Mouse (Mus musculus) megakaryocyte progenitor cell, adult 5-6 weeks (primary cell): ENCODE results near the gene Il6ra. TPM values are rescaled to one million over a fixed set of nuclear protein-coding genes. Genes with fewer than 3 reads are reported as not detected.

Experiments used
- ATAC-seq: replicated peaks from 2 replicates; pipeline ENCODE4 v1.8.0; 2016; ENCODE audit warnings: mild to moderate bottlenecking, moderate TSS enrichment, inconsistent platforms; ENCODE audit not compliant: poor library complexity
- total RNA-seq, 2 experiments: library from RNA; stranded (forward) in 1 of 2; stranded (reverse) in 1 of 2; fragments of 157-497, 149-512 nt in 1 of 2; fragments of 200-1000 nt in 1 of 2; gene quantifications; 2 replicates each; pipeline versions ENCODE4 v1.2.3 to v1.2.4; 2015 to 2017

Gene Il6ra
- total RNA-seq, 2 experiments from 2014 or later: 15.5 to 39.5 TPM

DNA sequence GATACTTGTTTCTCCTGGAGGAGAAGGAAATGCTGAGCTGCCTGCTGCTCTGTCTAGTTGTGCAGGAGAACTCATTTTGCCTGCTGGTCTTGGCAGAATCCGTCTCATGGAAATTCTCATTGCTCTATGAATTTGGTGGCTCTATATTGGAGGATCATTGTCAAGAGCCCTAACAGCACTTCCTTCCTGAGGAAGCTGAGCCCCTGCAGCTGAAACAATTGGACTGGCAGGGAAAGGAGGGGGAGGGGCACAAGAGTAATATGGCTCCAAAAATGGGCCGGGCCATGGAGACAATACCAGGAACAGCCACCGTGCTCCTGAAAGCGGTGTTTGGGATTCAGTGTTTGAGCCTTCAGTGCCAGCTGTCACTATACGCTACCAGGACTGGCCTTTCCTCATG lies 59.2 kb downstream of the Il6ra start:
- no peak for ATAC-seq

DNA sequence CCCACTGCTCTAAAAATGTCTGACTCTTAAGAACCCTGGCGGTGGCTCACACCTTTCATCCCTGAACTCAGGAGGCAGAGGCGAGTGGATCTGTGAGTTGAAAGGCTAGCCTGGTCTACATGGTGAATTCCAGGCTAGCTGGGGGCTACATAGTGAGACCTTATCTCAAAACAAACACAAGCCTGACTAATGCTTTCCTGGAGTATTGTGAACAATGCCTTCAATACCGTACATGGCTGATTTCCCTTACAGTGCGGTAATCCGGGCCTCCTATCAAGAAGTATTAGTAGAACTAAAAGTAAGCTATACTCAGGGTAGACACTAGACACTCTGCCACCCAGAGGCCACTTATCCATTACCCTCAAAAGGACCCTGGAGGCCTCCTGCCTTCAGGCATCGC lies 64.9 kb downstream of the Il6ra start:
- ATAC-seq: no peak

DNA sequence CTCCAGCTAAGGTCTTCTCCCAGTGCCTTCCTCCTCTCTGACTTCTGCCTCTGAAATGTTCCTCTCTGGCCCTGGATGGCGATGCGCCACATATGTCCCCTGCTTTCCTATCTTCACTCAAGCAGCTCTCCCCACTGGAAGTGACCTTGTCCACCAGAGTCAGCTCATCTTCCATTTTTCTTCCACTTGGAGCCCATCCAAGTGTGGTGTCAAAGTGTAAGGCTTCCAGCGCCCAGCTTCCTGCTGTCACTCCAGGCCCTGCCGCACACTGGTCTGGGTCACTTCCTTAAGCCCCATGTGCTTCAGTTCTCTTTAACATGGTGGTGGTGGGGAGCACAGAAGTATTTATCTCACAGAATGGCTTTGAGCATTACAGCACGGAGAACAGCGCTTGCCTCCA lies 65.4 kb downstream of the Il6ra start:
- ATAC-seq: peak; percentile 52; the same call in 1 of the 2 replicates

DNA sequence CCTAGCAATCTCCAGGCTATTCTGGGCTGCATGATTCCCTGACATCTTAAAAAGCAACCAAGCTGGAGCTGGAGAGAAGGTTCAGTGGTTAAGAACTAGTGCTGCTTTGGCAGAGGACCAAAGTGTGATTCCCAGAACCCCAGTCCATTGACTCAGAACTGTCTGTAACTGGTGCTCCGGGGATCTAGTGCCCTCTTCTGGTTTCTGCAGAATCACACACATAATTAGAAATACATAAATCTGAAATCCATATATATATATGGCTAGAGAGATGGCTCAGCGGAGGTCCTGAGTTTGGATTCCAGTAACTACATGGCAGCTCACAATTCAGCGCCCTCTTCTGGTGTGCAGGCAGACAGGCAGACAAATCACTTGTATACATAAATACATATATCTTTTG lies 65.9 kb downstream of the Il6ra start:
- no peak for ATAC-seq

DNA sequence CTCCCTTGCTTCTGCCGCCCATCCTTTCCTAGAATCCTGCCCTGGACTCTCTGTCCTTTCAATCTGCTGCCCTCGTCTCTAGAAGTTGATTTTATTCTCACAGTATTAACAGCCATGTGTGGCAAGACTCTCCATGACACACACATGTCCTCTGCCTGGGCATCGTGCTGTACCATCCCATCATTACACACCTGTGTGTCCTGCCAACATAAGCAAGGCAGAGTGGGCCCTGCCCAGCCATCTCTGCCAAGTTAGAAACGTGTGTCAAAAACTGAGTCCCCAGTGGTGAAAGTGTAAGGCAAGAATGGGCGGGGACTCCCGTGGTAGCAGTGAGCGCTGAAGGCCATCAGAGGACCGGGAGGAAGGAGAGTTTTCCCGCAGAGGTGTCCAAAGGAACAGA lies 67.2 kb downstream of the Il6ra start:
- no peak for ATAC-seq

DNA sequence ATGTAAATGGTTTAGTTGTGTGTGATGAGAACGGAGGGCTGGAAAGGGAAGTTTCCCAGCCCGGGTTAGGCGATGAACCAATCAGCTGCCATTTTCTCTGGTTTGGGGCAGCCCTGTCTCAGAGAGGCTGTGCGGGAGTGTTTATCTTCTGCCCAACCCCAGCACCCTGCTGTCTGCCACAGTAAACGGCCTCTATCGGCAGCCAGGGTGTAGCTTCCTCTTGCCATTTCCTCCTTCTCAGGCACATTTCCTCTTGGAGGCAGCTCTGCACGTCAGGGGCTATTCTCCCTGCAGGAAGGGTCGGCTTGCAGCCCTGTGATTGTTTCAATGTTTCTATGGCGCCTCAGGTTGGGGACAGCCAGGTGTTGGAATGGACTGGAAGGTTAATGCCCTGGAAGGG lies 69.8 kb downstream of the Il6ra start:
- peak; percentile 97 for ATAC-seq

DNA sequence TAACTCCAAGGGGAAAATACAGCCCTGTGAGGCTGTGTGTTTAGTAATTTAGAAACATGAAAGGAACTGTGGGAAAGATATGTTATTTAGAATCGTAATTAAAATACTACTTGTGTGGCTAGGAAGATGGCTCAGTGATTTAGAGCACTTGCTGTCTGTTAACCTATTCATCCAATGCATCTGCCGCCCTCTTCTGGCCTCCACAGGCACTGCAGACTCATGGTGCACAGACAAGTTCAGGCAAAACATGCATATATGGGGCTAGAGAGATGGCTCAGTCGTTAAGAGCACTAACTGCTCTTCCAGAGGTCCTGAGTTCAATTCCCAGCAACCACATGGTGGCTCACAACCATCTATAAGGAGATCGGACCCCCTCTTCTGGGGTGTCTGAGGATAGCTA lies 70.7 kb downstream of the Il6ra start:
- peak; percentile 67 for ATAC-seq

DNA sequence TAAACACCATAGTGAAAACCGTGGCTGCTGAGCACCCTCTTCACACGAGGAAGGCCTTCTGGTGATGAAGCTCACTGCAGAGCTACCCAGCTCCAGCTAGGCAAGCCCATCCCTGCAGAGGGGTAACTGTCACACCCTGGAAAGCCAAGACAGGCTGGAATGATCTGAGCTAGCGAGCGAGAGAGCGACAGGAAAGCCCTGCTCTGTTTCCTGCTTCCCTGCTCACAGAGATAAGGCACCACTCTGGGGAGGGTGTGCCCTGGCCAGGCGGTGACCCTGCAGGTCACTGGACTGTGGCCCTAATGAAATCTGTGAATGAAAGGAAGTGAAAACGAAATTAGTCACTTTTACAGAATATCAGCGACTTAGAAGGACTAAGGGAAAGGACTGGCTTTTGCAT lies 77.6 kb downstream of the Il6ra start:
- no peak for ATAC-seq

DNA sequence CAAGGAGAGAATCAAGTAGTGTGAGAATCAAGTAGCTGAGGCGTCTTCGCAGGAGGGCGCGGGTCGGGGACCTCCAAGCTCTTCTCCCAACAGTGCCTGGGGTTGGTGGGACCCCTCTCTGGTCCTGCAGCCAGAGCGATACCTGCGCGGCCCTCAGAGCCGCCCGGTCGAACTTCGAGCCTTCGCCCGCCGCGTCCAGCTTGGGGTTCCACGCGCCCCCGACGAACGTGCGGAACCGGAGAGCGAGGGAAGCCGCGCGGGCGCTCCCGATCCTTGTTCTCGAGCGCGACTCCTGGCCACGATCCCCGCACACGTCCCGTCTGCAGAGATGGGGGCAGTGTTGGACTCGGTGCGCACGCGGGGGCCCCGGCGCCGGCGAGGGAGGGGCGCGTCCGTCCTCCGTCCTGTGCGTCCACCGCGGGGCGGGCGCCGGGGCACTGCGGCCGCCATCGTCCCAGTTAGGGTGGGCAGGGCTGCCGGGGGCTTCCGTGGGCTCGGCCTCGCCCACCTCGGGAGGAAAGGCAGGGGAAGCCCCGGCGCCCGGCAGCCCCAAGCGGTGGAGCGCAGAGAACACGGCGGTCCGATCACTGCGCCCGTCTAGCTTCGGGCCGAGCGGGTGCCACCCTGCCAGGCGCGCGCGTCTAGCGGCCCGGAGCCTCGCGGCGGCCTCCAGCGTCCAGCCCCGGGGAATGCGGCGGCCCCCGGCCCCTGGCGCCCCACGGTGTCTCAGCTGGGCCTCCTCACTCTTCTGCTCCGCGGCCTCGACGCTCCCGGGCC lies 82.0 kb downstream of the Il6ra start, which contains the start of gene She:
She (plus strand) TSS at position 556 of the 777 bp plus-strand sequence.
- no peak for ATAC-seq

DNA sequence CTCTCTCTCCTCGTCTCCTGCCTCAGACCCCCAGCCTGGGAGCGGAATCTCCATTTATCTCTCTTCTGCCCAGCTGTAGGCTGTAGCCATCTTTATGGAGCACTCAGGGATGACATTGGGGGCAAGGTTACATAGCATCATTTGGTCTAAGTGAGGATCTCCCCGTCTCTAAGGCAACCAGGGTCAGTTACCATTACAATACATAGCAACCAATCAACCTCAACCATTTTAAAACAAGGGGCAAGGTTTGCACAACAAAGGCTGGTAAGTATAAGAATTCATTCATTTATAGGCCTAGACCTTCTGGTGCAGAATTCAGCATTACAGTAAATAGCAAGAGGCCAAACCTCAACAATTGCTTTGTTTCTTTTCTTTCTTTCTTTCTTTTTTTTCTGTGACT lies 86.7 kb downstream of the Il6ra start:
- ATAC-seq: no peak

DNA sequence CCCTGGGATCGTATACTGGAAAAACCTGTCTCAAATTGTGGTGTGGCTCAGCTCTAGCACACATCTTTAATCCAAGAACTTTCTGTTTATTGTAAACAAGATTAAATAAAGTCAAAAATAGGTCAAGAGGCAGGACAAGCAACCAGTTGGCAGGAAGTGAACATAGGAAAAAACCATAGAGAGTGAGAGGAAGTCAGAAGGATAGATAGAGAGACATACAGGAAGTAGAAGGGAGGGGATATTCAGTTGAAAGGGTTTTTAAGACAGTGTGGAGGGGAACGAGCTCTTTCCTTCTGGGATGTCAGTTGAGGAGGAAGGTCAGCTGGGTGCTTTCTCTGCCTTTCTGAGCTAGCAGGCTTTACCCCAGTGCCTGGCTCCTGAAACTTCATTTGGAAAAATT lies 89.4 kb downstream of the Il6ra start:
- ATAC-seq: no peak

DNA sequence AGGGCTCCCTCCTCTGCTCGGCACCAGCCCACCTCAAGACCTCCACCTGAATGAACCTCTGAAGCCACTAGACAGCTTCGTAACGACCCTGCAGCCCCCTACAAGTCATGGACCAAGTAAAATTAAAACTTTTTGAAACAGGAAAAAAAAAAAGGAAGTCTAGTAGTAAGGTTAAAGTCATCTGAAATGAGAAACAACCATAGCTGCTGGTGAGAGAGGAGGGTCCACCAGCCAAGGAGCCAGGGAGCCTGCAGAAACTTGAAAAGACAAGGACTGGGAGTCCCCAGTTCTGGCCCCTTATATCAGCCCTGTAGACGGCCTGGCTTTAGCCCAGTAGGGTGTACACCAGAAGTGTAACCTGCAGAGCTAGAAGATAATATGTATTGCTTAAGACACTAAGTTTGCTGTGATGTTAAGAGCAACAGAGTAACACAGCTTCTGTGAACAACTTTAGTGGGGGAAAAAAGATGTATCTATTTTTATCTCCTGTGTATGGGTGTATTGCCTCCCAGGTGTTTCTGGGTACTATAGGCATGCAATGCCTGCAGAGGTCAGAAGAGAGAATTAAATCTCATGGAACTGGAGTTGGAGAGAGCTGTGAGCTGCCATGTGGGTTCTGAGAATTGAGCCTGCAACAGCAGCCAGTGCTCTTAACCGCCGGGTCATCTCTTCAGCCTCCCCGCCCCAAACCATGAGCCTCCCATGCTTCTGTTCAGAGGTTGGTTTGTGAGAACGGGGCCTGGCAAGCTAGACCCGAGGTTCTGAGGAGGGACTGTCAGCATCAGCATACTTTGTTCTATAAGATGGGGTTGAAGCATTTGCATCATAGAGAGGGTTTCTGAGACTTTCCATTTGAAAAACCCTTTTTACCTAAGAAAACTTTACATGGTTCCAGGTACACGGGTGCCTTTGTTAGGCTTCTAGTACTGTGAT lies 91.2 kb downstream of the Il6ra start:
- ATAC-seq: 0 out of 2 replicates have a peak, but pooled peaks have one; percentile 14

DNA sequence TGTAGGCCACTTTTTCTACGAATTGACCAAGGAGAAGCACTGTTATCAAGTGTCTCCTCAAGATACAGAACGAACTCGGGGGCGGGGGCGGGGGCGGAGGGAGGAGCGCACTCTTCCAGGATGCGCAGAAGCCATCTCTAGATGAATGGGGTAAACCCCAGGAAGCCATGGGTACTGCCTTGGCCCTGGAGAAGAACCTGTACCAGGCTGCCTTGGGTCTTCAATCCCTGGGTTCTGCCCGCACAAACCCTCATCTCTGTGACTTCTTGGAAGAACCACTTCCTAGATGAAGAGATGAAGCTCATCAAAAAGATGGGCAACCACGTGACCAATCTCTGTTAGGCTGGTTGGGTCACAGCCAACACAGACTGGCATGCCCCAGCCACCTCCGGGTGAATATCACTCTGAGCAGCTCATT lies 91.9 kb downstream of the Il6ra start:
- ATAC-seq: no peak

DNA sequence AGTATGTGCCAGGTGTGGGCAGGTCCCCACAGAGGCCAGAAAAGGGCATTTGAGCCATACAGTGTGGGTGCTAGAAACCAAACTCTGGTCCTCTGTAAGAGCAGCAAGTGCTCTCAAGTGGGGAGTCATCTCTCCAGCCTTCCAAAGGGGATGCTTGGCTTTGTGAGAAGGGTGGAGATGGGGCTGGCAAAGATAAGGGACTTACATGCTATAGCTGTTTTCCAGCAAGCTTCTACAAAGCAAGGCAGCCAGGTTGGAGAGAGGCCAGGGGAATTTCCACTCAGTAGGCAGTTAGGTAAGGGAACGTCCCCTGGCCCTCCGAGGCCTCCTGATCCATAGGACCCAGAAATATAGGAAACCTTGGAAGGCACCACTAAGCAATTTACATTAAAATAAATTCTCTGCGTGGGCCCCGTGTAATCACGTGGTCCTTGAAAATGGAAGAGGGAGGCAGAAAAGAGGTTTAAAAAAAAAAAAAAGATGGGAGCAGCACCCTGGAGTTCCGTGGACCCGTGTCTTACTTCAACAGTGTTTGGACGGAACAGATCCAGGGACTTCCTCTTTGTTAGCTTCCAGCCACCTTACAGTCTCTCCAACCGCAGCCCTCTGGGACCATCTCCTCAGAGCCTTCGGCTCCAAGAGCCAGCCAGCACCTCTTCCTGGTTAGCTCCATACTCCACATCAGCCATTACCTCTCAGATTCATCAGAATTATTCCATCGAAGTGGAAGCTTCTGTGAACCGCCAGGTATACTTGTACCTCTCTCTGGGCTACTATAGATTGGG lies 92.5 kb downstream of the Il6ra start:
- ATAC-seq: no peak

DNA sequence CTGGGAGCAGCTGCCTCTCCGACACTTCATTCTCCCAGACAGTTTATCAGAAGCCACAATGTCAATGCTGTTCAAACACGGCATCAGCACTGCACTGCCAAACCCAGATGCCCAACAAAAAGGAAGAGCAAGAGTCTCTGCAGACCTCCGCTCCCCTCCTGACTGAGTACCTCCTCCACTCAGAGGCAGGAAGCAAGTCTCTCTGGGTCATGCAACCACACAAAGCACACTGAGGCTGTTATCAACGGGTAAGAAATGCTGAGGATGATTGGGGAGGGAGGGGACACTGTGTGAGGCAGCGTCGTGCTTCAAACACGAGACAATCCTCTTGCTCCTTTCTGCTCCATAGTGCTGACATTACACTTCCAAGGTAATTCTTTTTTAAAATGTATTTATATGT lies 93.1 kb downstream of the Il6ra start:
- ATAC-seq: 0 out of 2 replicates have a peak, but pooled peaks have one; percentile 26

DNA sequence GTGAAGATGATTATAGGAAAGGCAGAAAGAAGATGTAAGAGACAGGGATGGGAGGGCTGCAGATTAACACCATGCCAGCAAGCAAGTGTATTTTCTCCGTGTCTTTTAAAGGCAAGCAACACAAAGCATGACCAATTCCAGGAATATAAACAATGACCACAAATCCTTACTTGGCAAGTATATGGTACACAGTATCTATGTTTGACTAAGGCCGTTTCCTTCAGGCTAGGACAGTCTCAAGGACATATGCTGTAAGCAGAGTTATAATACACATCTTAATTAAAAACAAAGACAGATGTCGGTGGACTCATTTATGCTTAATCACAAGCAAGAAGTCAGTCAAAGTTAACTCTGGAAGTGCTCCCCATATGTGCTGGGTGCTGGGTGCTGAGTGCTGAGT lies 94.4 kb downstream of the Il6ra start:
- no peak for ATAC-seq

DNA sequence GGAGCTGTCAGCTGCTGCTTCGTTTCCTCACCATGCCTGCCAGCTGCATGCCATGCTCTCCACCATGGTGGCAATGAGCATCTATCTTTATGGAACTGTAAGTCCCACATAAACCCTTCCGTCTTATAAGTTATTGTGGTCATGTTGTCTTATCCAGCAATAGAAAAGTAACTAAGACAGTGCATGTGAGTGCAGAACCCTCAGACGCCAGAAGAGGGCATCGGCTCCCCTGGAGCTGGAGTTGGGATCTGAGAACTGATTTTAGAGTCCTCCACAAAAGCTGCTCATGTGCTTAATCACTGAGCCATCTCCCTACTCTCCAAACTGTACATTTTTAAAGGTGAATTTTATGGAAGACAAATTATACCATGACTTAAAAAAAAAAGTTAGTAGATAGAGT lies 95.9 kb downstream of the Il6ra start:
- ATAC-seq: peak; percentile 63
